Mouse (Mus musculus): ENCODE measurements around the gene Fbxl14.

DNA sequence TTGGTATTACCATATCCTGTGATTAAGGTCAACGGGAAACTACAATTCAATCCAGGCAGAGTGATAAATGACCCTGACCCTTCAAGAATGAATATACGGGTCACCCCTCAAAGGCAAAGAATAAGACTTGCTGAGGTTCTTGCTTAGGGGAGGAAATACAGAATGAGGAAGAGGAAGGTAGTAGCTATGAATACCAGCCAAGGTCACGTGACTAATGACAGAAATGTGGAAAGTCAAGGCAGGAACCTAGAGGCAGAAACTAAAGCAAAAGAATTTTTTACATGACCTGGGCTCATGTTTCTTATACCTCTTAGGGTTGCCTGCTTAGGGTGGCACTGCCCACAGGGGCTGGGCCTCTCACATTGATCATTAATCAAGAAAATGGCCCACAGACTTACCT lies 6.8 kb upstream of the Fbxl14 start:
- TF ChIP-seq CTCF (IDR thresholded peaks at IDR 0.05; ENCODE audit: borderline replicate concordance, insufficient read depth, low read length) = no peak
- TF ChIP-seq POLR2A (IDR thresholded peaks at IDR 0.05; ENCODE audit: low read depth, low read length) = no peak
